Mouse (Mus musculus) liver, embryonic 11.5 days (tissue): ENCODE measurements around the gene Laptm5. TPM values are rescaled to one million over a fixed set of nuclear protein-coding genes. Genes with fewer than 3 reads are reported as not detected.

Experiments used
- ATAC-seq: fragments of 200-750 bp; cut with Nextera tagmentation; replicated peaks from 2 replicates; pipeline ENCODE4 v1.8.0; 2017; ENCODE audit warnings: moderate number of reproducible peaks, mild to moderate bottlenecking, moderate TSS enrichment, moderate library complexity; ENCODE audit not compliant: low FRiP score
- DNase-seq: peaks from one replicate; pipeline ENCODE4 v3.0.0-alpha.2; 2017; ENCODE audit warnings: low spot score
- H3K27ac ChIP-seq: fragments of 300-500 bp; sonication (generic); 2 replicates; pipeline ENCODE4 v1.5.1; 2014; ENCODE audit warnings: mild to moderate bottlenecking, low read depth, low read length, control low read depth
- H3K27me3 ChIP-seq: fragments of 300-500 bp; sonication (generic); replicated peaks from 2 replicates; pipeline ENCODE4 v1.6.1; 2014; ENCODE audit warnings: low read length, mixed read lengths; ENCODE audit not compliant: control insufficient read depth, insufficient read depth
- H3K36me3 ChIP-seq: fragments of 300-500 bp; sonication (generic); 2 replicates; pipeline ENCODE4 v1.6.1; 2014; ENCODE audit warnings: mild to moderate bottlenecking, low read length, moderate library complexity, mixed read lengths; ENCODE audit not compliant: control insufficient read depth, insufficient read depth
- H3K4me1 ChIP-seq: fragments of 300-500 bp; sonication (generic); replicated peaks from 2 replicates; pipeline ENCODE4 v1.6.1; 2014; ENCODE audit warnings: low read length, mixed read lengths; ENCODE audit not compliant: control insufficient read depth, insufficient read depth
- H3K4me2 ChIP-seq: fragments of 300-500 bp; sonication (generic); 2 replicates; pipeline ENCODE4 v1.6.1; 2014; ENCODE audit warnings: mild to moderate bottlenecking, control low read depth, moderate library complexity
- H3K4me3 ChIP-seq: fragments of 300-500 bp; sonication (generic); 2 replicates; pipeline ENCODE4 v1.5.1; 2014; ENCODE audit warnings: low read depth, low read length, control low read depth
- H3K9ac ChIP-seq: fragments of 300-500 bp; sonication (generic); 2 replicates; pipeline ENCODE4 v1.6.1; 2014; ENCODE audit warnings: low read depth, low read length, control low read depth
- H3K9me3 ChIP-seq: fragments of 300-500 bp; sonication (generic); 2 replicates; pipeline ENCODE4 v1.6.1; 2016; ENCODE audit warnings: low read length, inconsistent platforms, mixed read lengths; ENCODE audit not compliant: control insufficient read depth
- WGBS: fragments of 180-500 bp; shearing (Covaris S2); extraction: QIAGEN DNeasy Blood & Tissue Kit; methylation state at CpG from one replicate; pipeline ENCODE4 v1.1.7; 2014; 5-methylcytosine and 5-hydroxymethylcytosine counted together
- polyA plus RNA-seq: library from polyadenylated mRNA; unstranded; fragments of >200 nt; fragmentation: Nextera tagmentation; extraction: Ambion mirVana; gene quantifications from 2 replicates; pipeline ENCODE4 v1.2.1, GENCODE M21; 2014

Gene Laptm5
- polyA plus RNA-seq, 1 experiment from 2014 or later, result 93.3 TPM

- no peaks in the 10 kb centered on the region for H3K27me3 ChIP-seq
- H3K9ac ChIP-seq, result no peak overlapping the region
- no peak overlapping the region for H3K4me2 ChIP-seq
- no peaks in the 10 kb centered on the region for H3K9me3 ChIP-seq
- no peak for ATAC-seq
- H3K27ac ChIP-seq, result no peak overlapping the region
- no peaks in the 10 kb centered on the region for H3K36me3 ChIP-seq
- no peak for DNase-seq
- H3K4me3 ChIP-seq, result no peak overlapping the region
- WGBS, result 70% methylated on average over 6 of the region's 6 CpGs
- H3K4me1 ChIP-seq, result peaks cover 65% of the 10 kb centered on the region
These were observed 7.0 kb upstream of the Laptm5 start for GRCm38 (mm10) chr4:130905882-130906281.

- Histone ChIP-seq H3K4me1 (peaks cover 65% of the 10 kb centered on the region), H3K27ac (no peak overlapping the region), H3K9ac (no peak overlapping the region), H3K9me3 (no peaks in the 10 kb centered on the region), H3K27me3 (no peaks in the 10 kb centered on the region), H3K36me3 (no peaks in the 10 kb centered on the region), H3K4me2 (no peak overlapping the region), H3K4me3 (no peak overlapping the region)
- WGBS, result 58% methylated on average over 8 of the region's 8 CpGs
- DNase-seq (no peak), ATAC-seq (no peak)
These were observed 6.6 kb upstream of the Laptm5 start for GRCm38 (mm10) chr4:130906296-130906695.

- ATAC-seq (no peak), DNase-seq (no peak)
- Histone ChIP-seq H3K4me2 (no peak overlapping the region), H3K27ac (no peak overlapping the region), H3K9me3 (no peaks in the 10 kb centered on the region), H3K9ac (no peak overlapping the region), H3K36me3 (no peaks in the 10 kb centered on the region), H3K4me1 (peaks cover 57% of the 10 kb centered on the region), H3K4me3 (no peak overlapping the region), H3K27me3 (no peaks in the 10 kb centered on the region)
- WGBS, result 86% methylated on average over 19 of the region's 19 CpGs
These were observed 5.5 kb upstream of the Laptm5 start for GRCm38 (mm10) chr4:130907200-130908069.

- no peak overlapping the region for H3K4me2 ChIP-seq
- H3K9ac ChIP-seq, result no peak overlapping the region
- H3K4me1 ChIP-seq, result peaks cover 54% of the 10 kb centered on the region
- H3K4me3 ChIP-seq, result no peak overlapping the region
- H3K36me3 ChIP-seq, result no peaks in the 10 kb centered on the region
- H3K9me3 ChIP-seq, result no peaks in the 10 kb centered on the region
- 87% methylated on average over 10 of the region's 10 CpGs for WGBS
- no peak for ATAC-seq
- H3K27me3 ChIP-seq, result no peaks in the 10 kb centered on the region
- H3K27ac ChIP-seq, result no peak overlapping the region
- no peak for DNase-seq
These were observed 4.8 kb upstream of the Laptm5 start for GRCm38 (mm10) chr4:130908133-130908532.

GRCm38 (mm10) chr4:130909167-130909874 lies 3.6 kb upstream of the Laptm5 start:
- Histone ChIP-seq H3K4me3 (no peak overlapping the region), H3K4me2 (peak overlapping the region; percentile 12; the same call in 1 of the 2 replicates), H3K4me1 (peaks cover 50% of the 10 kb centered on the region), H3K27ac (no peak overlapping the region), H3K9ac (no peak overlapping the region), H3K9me3 (no peaks in the 10 kb centered on the region), H3K27me3 (no peaks in the 10 kb centered on the region), H3K36me3 (no peaks in the 10 kb centered on the region)
- ATAC-seq (peak; percentile 72), DNase-seq (no peak)
- WGBS, result 38% methylated on average over 17 of the region's 17 CpGs

DNA sequence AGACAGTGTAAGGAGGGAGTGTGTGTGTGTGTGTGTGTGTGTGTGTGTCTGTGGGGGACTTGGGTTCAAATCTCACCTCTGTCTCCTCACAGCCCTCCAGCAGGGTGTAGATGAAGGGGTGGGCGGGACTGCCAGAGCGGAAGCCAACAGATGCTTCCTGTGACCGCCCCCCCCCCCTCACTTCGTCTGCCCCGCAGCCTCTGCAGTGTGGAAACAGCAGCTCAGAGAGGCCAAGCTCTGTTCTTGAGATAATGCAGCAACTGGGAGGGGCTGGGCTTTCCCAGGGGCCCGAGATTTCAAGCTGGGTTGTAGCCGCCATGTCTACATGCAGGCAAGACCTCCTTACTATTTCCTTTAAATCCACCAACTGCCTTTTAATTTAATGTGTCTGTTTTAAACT lies 2.3 kb upstream of the Laptm5 start:
- Histone ChIP-seq H3K4me3 (no peak overlapping the region), H3K27me3 (no peaks in the 10 kb centered on the region), H3K4me2 (peak overlapping the region; percentile 14), H3K9ac (no peak overlapping the region), H3K9me3 (no peaks in the 10 kb centered on the region), H3K4me1 (peaks cover 45% of the 10 kb centered on the region), H3K36me3 (no peaks in the 10 kb centered on the region), H3K27ac (peak overlapping the region; percentile 2; the same call in 1 of the 2 replicates)
- DNase-seq (peak; percentile 65), ATAC-seq (peak; percentile 62)
- WGBS, result 19% methylated on average over 7 of the region's 7 CpGs

DNA sequence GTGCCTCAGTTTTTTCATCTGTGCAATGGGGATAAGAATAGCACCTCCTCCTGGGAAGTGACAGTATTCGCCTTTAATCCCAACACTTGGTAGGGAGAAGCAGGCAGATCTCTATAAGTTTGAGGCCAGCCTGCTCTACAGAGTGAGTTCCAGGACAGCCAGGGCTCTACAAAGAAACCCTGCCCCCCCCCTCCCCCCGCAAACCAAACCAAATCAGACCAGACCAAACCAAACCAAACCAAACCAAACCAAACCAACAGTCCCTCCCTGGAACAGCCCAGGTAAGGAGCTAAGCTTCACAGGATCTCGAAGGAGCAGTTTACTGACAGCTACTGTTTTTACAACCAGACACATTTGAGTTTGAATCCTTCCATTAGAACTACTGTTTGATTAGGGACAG lies 299 bp upstream of the Laptm5 start:
- Histone ChIP-seq H3K27me3 (no peaks in the 10 kb centered on the region), H3K4me2 (peak overlapping the region; percentile 60; the same call in 1 of the 2 replicates), H3K4me3 (no peak overlapping the region; the same call in 1 of the 2 replicates), H3K36me3 (no peaks in the 10 kb centered on the region), H3K9me3 (no peaks in the 10 kb centered on the region), H3K9ac (no peak overlapping the region), H3K27ac (peak overlapping the region; percentile 75; the same call in 1 of the 2 replicates), H3K4me1 (peaks cover 48% of the 10 kb centered on the region)
- DNase-seq (no peak), ATAC-seq (no peak)
- WGBS, result 67% methylated on average over 3 of the region's 3 CpGs

GRCm38 (mm10) chr4:130913511-130913910 lies 586 bp downstream of the Laptm5 start:
- peak overlapping the region; percentile 75 for H3K27ac ChIP-seq
- no peaks in the 10 kb centered on the region for H3K27me3 ChIP-seq
- no peaks in the 10 kb centered on the region for H3K9me3 ChIP-seq
- peaks cover 53% of the 10 kb centered on the region for H3K4me1 ChIP-seq
- no peak for ATAC-seq
- H3K4me2 ChIP-seq, result peak overlapping the region; percentile 60
- no peak for DNase-seq
- peak overlapping the region; percentile 50 for H3K9ac ChIP-seq
- no peaks in the 10 kb centered on the region for H3K36me3 ChIP-seq
- H3K4me3 ChIP-seq, result peak overlapping the region; percentile 42
- WGBS, result 37% methylated on average over 3 of the region's 3 CpGs
